ENCODE assay signal across 18 mouse cellular contexts in the genomic region with DNA sequence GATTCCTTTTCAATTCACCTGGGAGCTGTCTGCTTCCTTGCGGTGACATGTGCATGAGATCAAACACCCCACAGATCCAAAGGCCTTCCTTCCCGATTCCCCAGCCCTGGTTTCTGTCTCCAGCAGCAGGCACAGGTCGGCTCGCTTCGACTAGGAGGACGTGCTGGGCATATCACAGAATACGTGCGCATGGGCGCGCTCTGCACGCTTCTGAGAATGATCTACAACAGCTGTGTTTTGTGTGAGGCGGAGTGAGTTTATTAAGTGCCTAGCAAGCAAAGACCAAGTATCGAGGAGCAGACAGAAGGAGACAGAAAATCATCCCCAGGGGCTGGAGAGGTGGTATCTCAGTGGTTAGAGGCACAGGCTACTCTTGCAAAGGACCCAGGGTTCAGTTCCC. TPM values are rescaled to one million over a fixed set of nuclear protein-coding genes. Genes with fewer than 3 reads are reported as not detected.
DNase-seq lines count a peak whose midpoint lies in the region; ATAC-seq lines count a peak whose summit lies in the region.
"Had no signal": no experiment of that assay in that cellular context is flagged by ENCODE, and none has a peak within 500 bp of the region (broad histone marks: within the 10 kb centered on the region; RNA-seq: fewer than 3 reads in every experiment).

No protein-coding gene starts in this region.

- H3K9ac ChIP-seq in forebrain, embryonic 15.5 days (replicated peaks) = no peak overlapping the region
- no peak overlapping the region for H3K9ac ChIP-seq in forebrain, embryonic 13.5 days
- no peak overlapping the region for H3K9ac ChIP-seq in midbrain, embryonic 11.5 days (ENCODE audit: low read length)
- no peak overlapping the region for H3K9ac ChIP-seq in midbrain, embryonic 13.5 days (replicated peaks)
- no peak overlapping the region for H3K9ac ChIP-seq in embryonic facial prominence, embryonic 12.5 days
- H3K9ac ChIP-seq in stomach, embryonic 15.5 days = no peak overlapping the region
- H3K9ac ChIP-seq: hindbrain, embryonic 13.5 days; limb, embryonic 13.5 days; liver, embryonic 12.5 days; midbrain, embryonic 12.5 days had no signal

- no peaks in the 10 kb centered on the region for H3K9me3 ChIP-seq in forebrain, embryonic 15.5 days
- H3K9me3 ChIP-seq in forebrain, embryonic 13.5 days (replicated peaks) = peaks cover 4% of the 10 kb centered on the region; the same call in 1 of the 2 replicates
- no peaks in the 10 kb centered on the region for H3K9me3 ChIP-seq in midbrain, embryonic 11.5 days (ENCODE audit: control insufficient read depth, low read length)
- no peaks in the 10 kb centered on the region for H3K9me3 ChIP-seq in midbrain, embryonic 13.5 days
- no peaks in the 10 kb centered on the region for H3K9me3 ChIP-seq in embryonic facial prominence, embryonic 12.5 days
- H3K9me3 ChIP-seq in stomach, embryonic 15.5 days = no peaks in the 10 kb centered on the region
- H3K9me3 ChIP-seq: hindbrain, embryonic 13.5 days; limb, embryonic 13.5 days; liver, embryonic 12.5 days; midbrain, embryonic 12.5 days had no signal

- peak overlapping the region; percentile 36; the same call in 1 of the 2 replicates for H3K27ac ChIP-seq in forebrain, embryonic 15.5 days (replicated peaks)
- no peak overlapping the region for H3K27ac ChIP-seq in forebrain, embryonic 13.5 days
- no peak overlapping the region for H3K27ac ChIP-seq in midbrain, embryonic 11.5 days (ENCODE audit: low read depth, low read length)
- no peak overlapping the region for H3K27ac ChIP-seq in midbrain, embryonic 13.5 days
- 0 out of 2 replicates have a peak overlapping the region, but pooled peaks have one; percentile 38 for H3K27ac ChIP-seq in embryonic facial prominence, embryonic 12.5 days
- H3K27ac ChIP-seq in stomach, embryonic 15.5 days = 0 out of 2 replicates have a peak overlapping the region, but pooled peaks have one; percentile 50
- H3K27ac ChIP-seq: gastrocnemius, adult 2 months; hindbrain, embryonic 13.5 days; limb, embryonic 13.5 days; liver, embryonic 12.5 days; midbrain, embryonic 12.5 days had no signal

- H3K36me3 ChIP-seq in forebrain, embryonic 15.5 days = no peaks in the 10 kb centered on the region
- no peaks in the 10 kb centered on the region for H3K36me3 ChIP-seq in forebrain, embryonic 13.5 days (ENCODE audit: poor library complexity, severe bottlenecking)
- no peaks in the 10 kb centered on the region for H3K36me3 ChIP-seq in midbrain, embryonic 11.5 days (ENCODE audit: control insufficient read depth, insufficient read depth, low read length)
- H3K36me3 ChIP-seq in midbrain, embryonic 13.5 days = no peaks in the 10 kb centered on the region
- H3K36me3 ChIP-seq in embryonic facial prominence, embryonic 12.5 days = no peaks in the 10 kb centered on the region
- H3K36me3 ChIP-seq in stomach, embryonic 15.5 days = no peaks in the 10 kb centered on the region
- H3K36me3 ChIP-seq: hindbrain, embryonic 13.5 days; limb, embryonic 13.5 days; liver, embryonic 12.5 days; midbrain, embryonic 12.5 days had no signal

- whole genome bisulfite sequencing in forebrain, embryonic 15.5 days = 80% methylated on average over 13 of the region's 13 CpGs
- 85% methylated on average over 13 of the region's 13 CpGs for WGBS in forebrain, embryonic 13.5 days
- 87% methylated on average over 13 of the region's 13 CpGs for WGBS in midbrain, embryonic 11.5 days
- 81% methylated on average over 13 of the region's 13 CpGs for WGBS in midbrain, embryonic 13.5 days
- WGBS in embryonic facial prominence, embryonic 12.5 days = 63% methylated on average over 13 of the region's 13 CpGs
- WGBS in stomach, embryonic 15.5 days = 54% methylated on average over 13 of the region's 13 CpGs

- H3K4me1 ChIP-seq in forebrain, embryonic 15.5 days = 0 out of 2 replicates have a peak, but pooled peaks cover 5% of the 10 kb centered on the region
- peaks cover 13% of the 10 kb centered on the region for H3K4me1 ChIP-seq in forebrain, embryonic 13.5 days
- H3K4me1 ChIP-seq in midbrain, embryonic 11.5 days (ENCODE audit: control insufficient read depth, insufficient read depth, low read length) = no peaks in the 10 kb centered on the region
- peaks cover 9% of the 10 kb centered on the region for H3K4me1 ChIP-seq in midbrain, embryonic 13.5 days (replicated peaks)
- peaks cover 5% of the 10 kb centered on the region; the same call in 1 of the 2 replicates for H3K4me1 ChIP-seq in embryonic facial prominence, embryonic 12.5 days
- H3K4me1 ChIP-seq in stomach, embryonic 15.5 days = peaks cover 23% of the 10 kb centered on the region; the same call in 1 of the 2 replicates
- H3K4me1 ChIP-seq: liver, embryonic 12.5 days had no signal

- DNase-seq in midbrain, embryonic 11.5 days (ENCODE audit: low spot score, missing footprints) = peak; percentile 81
- DNase-seq in ovary, postnatal 14 days (ENCODE audit: low spot score) = no peak
- DNase-seq: adrenal gland, postnatal 25 days; cerebellum, adult 8-10 months; gastrocnemius, adult 2 months; kidney, postnatal 25 days; lung, adult 18-20 months; thymus, postnatal 4 days had no signal

- no peak overlapping the region for H3K4me3 ChIP-seq in forebrain, embryonic 15.5 days
- no peak overlapping the region for H3K4me3 ChIP-seq in forebrain, embryonic 13.5 days
- no peak overlapping the region for H3K4me3 ChIP-seq in midbrain, embryonic 11.5 days (ENCODE audit: low read depth, low read length)
- H3K4me3 ChIP-seq in midbrain, embryonic 13.5 days (replicated peaks) = no peak overlapping the region
- no peak overlapping the region for H3K4me3 ChIP-seq in embryonic facial prominence, embryonic 12.5 days
- H3K4me3 ChIP-seq in stomach, embryonic 15.5 days (replicated peaks) = no peak overlapping the region
- H3K4me3 ChIP-seq: gastrocnemius, adult 2 months; hindbrain, embryonic 13.5 days; limb, embryonic 13.5 days; liver, embryonic 12.5 days; midbrain, embryonic 12.5 days had no signal

- no peak overlapping the region for H3K4me2 ChIP-seq in forebrain, embryonic 15.5 days (replicated peaks)
- H3K4me2 ChIP-seq in forebrain, embryonic 13.5 days = no peak overlapping the region
- no peak overlapping the region for H3K4me2 ChIP-seq in midbrain, embryonic 11.5 days
- no peak overlapping the region for H3K4me2 ChIP-seq in midbrain, embryonic 13.5 days (replicated peaks)
- no peak overlapping the region for H3K4me2 ChIP-seq in embryonic facial prominence, embryonic 12.5 days (replicated peaks)
- H3K4me2 ChIP-seq in stomach, embryonic 15.5 days = no peak overlapping the region
- H3K4me2 ChIP-seq: hindbrain, embryonic 13.5 days; limb, embryonic 13.5 days; liver, embryonic 12.5 days; midbrain, embryonic 12.5 days had no signal

- no peak for ATAC-seq in forebrain, embryonic 15.5 days (replicated peaks)
- ATAC-seq in forebrain, embryonic 13.5 days = no peak
- ATAC-seq in midbrain, embryonic 11.5 days (ENCODE audit: low FRiP score) = no peak
- no peak for ATAC-seq in midbrain, embryonic 13.5 days
- ATAC-seq in embryonic facial prominence, embryonic 12.5 days (ENCODE audit: insufficient number of reproducible peaks, insufficient read depth, low FRiP score, low TSS enrichment) = no peak
- no peak for ATAC-seq in stomach, embryonic 15.5 days (ENCODE audit: insufficient read depth, low FRiP score, low read depth)
- ATAC-seq: inflammation-experienced regulatory T-cells, adult 6 months; liver, embryonic 12.5 days had no signal

- H3K27me3 ChIP-seq in forebrain, embryonic 15.5 days = no peaks in the 10 kb centered on the region
- no peaks in the 10 kb centered on the region for H3K27me3 ChIP-seq in forebrain, embryonic 13.5 days
- H3K27me3 ChIP-seq in midbrain, embryonic 11.5 days (ENCODE audit: control insufficient read depth, insufficient read depth, low read length) = no peaks in the 10 kb centered on the region
- H3K27me3 ChIP-seq in midbrain, embryonic 13.5 days = no peaks in the 10 kb centered on the region
- H3K27me3 ChIP-seq in embryonic facial prominence, embryonic 12.5 days = no peaks in the 10 kb centered on the region
- H3K27me3 ChIP-seq in stomach, embryonic 15.5 days (replicated peaks) = no peaks in the 10 kb centered on the region
- H3K27me3 ChIP-seq: limb, embryonic 13.5 days had no signal

RNA-seq across cellular contexts. Expression of gene Ncor2, which starts 17.0 kb away (rescaled TPM):
- 30.2 and 31.6 TPM in 2 replicates for polyA plus RNA-seq in forebrain, embryonic 15.5 days (2015; fragmentation: Nextera tagmentation; extraction: Ambion mirVana)
- 25.6 and 27.3 TPM in 2 replicates for polyA plus RNA-seq in forebrain, embryonic 13.5 days (2015; fragmentation: Nextera tagmentation; extraction: Ambion mirVana)
- 13.4 and 14.7 TPM in 2 replicates for polyA plus RNA-seq in midbrain, embryonic 11.5 days (2014; fragmentation: Nextera tagmentation; extraction: Ambion mirVana)
- polyA plus RNA-seq in midbrain, embryonic 13.5 days (2015; fragmentation: Nextera tagmentation; extraction: Ambion mirVana) = 20.2 and 22.6 TPM in 2 replicates
- polyA plus RNA-seq in embryonic facial prominence, embryonic 12.5 days (2016; fragmentation: Nextera tagmentation; extraction: Ambion mirVana) = 31.6 and 33.4 TPM in 2 replicates
- 26.7 and 32.5 TPM in 2 replicates for polyA plus RNA-seq in stomach, embryonic 15.5 days (2015; fragmentation: Nextera tagmentation; extraction: Ambion mirVana)

Comparison
In these comparisons a context has a peak if more than half of its experiments do, and no peak if none do; other contexts are left out.
1. H3K27ac ChIP-seq: peak in forebrain, embryonic 15.5 days (single experiment), embryonic facial prominence, embryonic 12.5 days (single experiment) and stomach, embryonic 15.5 days (single experiment); none in forebrain, embryonic 13.5 days (single experiment), midbrain, embryonic 11.5 days (single experiment) and midbrain, embryonic 13.5 days (single experiment).